Mouse (Mus musculus): Measurements from ENCODE around the gene Mapk3. TPM values are rescaled to one million over a fixed set of nuclear protein-coding genes. Genes with fewer than 3 reads are reported as not detected.

The Mapk3 gene
- polyA plus RNA-seq, 1 experiment from 2014 or later: 54.4 TPM

DNA sequence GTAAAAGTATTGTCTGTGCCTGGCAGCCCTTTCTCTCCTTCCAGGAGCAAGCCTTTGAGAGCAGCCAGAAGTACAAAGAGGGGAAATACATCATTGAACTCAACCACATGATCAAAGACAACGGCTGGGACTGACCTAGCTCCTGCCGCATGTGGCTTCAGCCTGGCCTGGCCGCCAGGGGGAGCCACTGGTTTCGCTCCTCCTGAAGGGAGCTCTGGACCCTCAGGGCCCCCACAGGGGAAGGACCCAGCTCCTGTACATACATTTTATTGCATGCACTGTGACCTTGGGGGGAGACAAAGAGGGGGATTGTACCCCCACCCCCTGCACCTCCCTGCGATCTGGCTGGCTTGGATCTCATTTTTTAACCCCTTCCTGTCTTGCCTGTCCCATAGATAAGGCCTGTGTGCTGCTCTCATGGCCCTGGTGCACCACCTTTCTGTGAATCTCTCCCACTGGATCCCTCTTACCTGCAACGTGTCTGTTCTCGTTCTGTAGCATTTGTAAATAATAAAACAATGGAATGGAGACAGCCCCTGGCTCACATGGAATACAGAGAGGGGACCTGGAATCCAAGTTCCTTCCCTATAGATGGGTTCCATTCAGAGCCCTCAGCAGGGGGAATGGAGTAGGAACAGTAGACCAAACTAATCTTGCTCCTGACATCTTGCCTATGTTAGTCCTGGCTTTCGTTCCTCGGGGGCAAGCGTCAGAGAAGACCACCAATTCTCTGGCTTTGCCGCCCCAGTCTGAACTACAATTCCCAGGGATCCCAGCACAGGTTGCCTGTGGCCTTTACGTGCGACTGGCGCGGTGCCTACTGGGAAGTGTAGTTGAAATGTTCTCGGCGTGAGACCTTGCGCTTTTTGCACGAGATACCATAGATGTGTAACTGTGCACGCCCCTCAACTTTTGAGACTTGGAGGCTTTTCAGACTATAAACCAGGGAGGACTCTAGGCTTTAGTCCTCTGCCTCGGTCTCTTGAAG, 20.9 kb downstream of the Mapk3 start:
- H3K27me3 ChIP-seq (ENCODE audit: poor library complexity, severe bottlenecking): no peaks in the 10 kb centered on the region
- DNase-seq (ENCODE audit: extremely low spot score, low spot score): peak; percentile 89
- no peaks in the 10 kb centered on the region for H3K9me3 ChIP-seq
- peaks cover 71% of the 10 kb centered on the region for H3K4me1 ChIP-seq
- H3K4me3 ChIP-seq: peak overlapping the region; percentile 59
- WGBS: under 1% methylated on average over 21 of the region's 21 CpGs
- H3K27ac ChIP-seq: peak overlapping the region; percentile 86
- peaks cover 25% of the 10 kb centered on the region for H3K36me3 ChIP-seq (replicated peaks)

DNA sequence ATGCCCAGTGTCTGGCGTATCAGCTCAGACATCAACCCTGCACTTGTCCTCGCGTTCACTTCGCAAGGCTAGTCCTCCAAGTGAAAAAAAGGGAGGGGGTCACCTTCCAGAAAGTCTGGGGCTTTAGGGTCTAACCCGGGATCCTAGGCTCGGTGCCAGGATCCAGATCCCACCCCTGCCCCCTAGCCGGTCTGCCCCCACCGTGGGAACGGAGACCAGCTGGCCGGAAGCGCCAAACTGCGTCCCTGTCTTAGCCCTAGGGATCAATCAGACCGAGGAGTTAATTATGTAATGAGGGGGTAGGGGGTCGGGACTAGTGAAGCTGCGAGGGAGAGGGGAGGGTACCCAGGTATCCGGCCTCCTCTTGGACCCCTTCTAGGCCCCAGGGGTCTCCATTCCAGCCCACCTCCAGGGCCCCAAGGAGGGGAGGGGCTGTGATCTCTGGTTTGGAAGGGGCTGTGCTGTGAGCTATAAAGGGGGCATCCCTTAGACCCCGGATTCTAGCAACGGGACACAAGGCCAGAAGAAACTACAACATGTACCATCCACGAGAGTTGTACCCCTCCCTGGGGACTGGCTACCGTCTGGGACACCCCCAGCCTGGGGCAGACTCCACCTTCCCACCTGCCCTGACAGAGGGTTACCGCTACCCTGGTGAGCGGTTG, 21.7 kb downstream of the Mapk3 start, which contains the start of gene Tbx6:
TSS of gene Tbx6 (plus strand) at position 513 of the 665 bp plus-strand sequence.
- Histone ChIP-seq H3K36me3 (replicated peaks) (peaks cover 34% of the 10 kb centered on the region), H3K4me3 (peak within 1 kb of the TSS; percentile 59), H3K4me1 (peaks cover 63% of the 10 kb centered on the region), H3K27me3 (ENCODE audit: poor library complexity, severe bottlenecking) (no peaks in the 10 kb centered on the region), H3K27ac (peak within 1 kb of the TSS; percentile 86), H3K9me3 (no peaks in the 10 kb centered on the region)
- no peak for DNase-seq (ENCODE audit: extremely low spot score, low spot score)
- WGBS: 7% methylated on average over 22 of the region's 22 CpGs

DNA sequence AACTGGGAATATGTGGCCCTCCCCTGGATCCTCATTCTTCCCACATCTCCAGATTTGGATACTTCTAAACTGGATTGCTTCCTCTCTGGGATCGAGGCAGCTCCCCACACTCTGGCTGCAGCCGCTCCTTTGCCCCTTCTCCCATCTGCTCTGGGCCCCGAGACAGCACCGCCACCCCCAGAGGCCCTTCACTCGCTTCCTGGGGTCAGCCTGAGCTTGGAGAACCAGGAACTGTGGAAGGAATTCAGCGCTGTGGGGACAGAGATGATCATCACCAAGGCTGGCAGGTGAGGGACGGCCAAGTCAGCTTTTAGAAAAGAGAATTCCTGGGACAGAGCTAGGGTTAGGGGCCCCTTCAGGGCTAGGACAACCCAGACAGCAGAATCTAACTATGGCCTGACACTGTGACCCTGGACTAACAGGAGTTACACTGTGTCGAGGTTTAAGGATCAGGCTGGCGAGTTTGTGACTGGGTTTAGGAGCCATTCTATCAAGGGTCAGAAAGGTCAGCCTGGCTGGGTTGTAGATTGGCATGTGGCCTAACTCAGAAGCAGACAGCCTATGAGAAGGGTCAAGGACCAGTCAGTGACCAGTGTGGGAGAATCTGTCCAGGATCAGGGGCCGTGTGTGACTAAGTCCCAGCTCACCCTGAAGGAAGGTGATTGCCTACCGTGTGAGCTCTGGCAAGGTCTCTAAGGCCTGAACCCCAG, 22.4 kb downstream of the Mapk3 start:
- Histone ChIP-seq H3K36me3 (replicated peaks) (peaks cover 41% of the 10 kb centered on the region), H3K27me3 (ENCODE audit: poor library complexity, severe bottlenecking) (no peaks in the 10 kb centered on the region), H3K27ac (peak overlapping the region; percentile 86), H3K4me1 (peaks cover 56% of the 10 kb centered on the region), H3K9me3 (no peaks in the 10 kb centered on the region), H3K4me3 (peak overlapping the region; percentile 59)
- DNase-seq (ENCODE audit: extremely low spot score, low spot score): no peak
- 45% methylated on average over 11 of the region's 11 CpGs for WGBS

DNA sequence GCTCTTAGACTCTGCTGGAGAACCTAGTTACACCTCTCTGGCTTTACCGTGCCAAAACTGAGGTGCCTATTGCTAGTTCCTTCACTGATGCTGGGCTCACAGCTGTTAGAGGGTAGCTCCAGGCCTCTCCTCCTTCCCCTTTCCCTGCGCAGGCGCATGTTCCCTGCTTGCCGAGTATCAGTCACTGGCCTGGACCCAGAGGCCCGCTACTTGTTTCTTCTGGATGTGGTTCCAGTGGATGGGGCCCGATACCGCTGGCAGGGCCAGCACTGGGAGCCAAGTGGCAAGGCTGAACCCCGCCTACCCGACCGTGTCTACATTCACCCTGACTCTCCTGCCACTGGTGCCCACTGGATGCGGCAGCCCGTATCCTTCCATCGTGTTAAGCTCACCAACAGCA, 23.3 kb downstream of the Mapk3 start:
- H3K9me3 ChIP-seq: no peaks in the 10 kb centered on the region
- 88% methylated on average over 13 of the region's 13 CpGs for WGBS
- H3K27me3 ChIP-seq (ENCODE audit: poor library complexity, severe bottlenecking): no peaks in the 10 kb centered on the region
- H3K4me3 ChIP-seq: no peak overlapping the region
- H3K36me3 ChIP-seq (replicated peaks): peaks cover 50% of the 10 kb centered on the region
- DNase-seq (ENCODE audit: extremely low spot score, low spot score): no peak
- H3K4me1 ChIP-seq: peaks cover 47% of the 10 kb centered on the region
- H3K27ac ChIP-seq: 0 out of 2 replicates have a peak overlapping the region, but pooled peaks have one; percentile 16

- peaks cover 43% of the 10 kb centered on the region for H3K4me1 ChIP-seq
- H3K4me3 ChIP-seq: no peak overlapping the region
- H3K27me3 ChIP-seq (ENCODE audit: poor library complexity, severe bottlenecking): no peaks in the 10 kb centered on the region
- H3K27ac ChIP-seq: no peak overlapping the region
- H3K36me3 ChIP-seq (replicated peaks): peaks cover 65% of the 10 kb centered on the region
- no peaks in the 10 kb centered on the region for H3K9me3 ChIP-seq
- 87% methylated on average over 7 of the region's 7 CpGs for WGBS
- no peak for DNase-seq (ENCODE audit: extremely low spot score, low spot score)
These were observed 25.1 kb downstream of the Mapk3 start for GRCm38 (mm10) chr7:126784469-126784868.

DNA sequence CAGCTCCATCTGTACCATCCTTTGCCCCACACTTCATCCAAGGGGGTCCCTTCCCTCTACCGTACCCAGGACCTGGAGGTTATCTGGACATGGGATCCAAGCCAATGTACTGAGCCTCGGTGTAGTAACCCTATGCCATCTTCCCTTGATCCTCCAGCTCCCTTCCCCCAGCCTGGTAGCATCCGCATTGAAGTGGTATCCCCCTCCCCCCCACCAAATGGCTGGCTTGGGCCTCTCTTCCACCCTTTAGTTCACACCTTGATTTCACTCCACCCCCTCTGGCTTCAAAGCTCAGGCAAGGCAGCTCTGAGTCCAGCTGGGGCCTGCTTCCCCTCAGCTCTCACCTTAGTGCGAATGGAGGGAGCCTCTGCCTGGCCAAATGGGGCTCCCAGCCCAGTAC, 25.7 kb downstream of the Mapk3 start:
- 92% methylated on average over 4 of the region's 4 CpGs for WGBS

GRCm38 (mm10) chr7:126786142-126786541, 26.7 kb downstream of the Mapk3 start:
- 95% methylated on average over 14 of the region's 14 CpGs for WGBS
- Histone ChIP-seq H3K4me3 (no peak overlapping the region), H3K9me3 (no peaks in the 10 kb centered on the region), H3K27me3 (ENCODE audit: poor library complexity, severe bottlenecking) (no peaks in the 10 kb centered on the region), H3K4me1 (peaks cover 41% of the 10 kb centered on the region), H3K36me3 (replicated peaks) (peaks cover 81% of the 10 kb centered on the region), H3K27ac (no peak overlapping the region)
- DNase-seq (ENCODE audit: extremely low spot score, low spot score): no peak

More for the DNA sequence above, 25.7 kb downstream of the Mapk3 start:
- no peak overlapping the region for H3K4me3 ChIP-seq
- no peaks in the 10 kb centered on the region for H3K27me3 ChIP-seq (ENCODE audit: poor library complexity, severe bottlenecking)
- H3K36me3 ChIP-seq (replicated peaks): peaks cover 71% of the 10 kb centered on the region
- no peak for DNase-seq (ENCODE audit: extremely low spot score, low spot score)
- H3K9me3 ChIP-seq: no peaks in the 10 kb centered on the region
- peaks cover 41% of the 10 kb centered on the region for H3K4me1 ChIP-seq
- no peak overlapping the region for H3K27ac ChIP-seq

GRCm38 (mm10) chr7:126789141-126789540, 29.7 kb downstream of the Mapk3 start:
- H3K27me3 ChIP-seq (ENCODE audit: poor library complexity, severe bottlenecking): no peaks in the 10 kb centered on the region
- H3K4me3 ChIP-seq: no peak overlapping the region
- peaks cover 76% of the 10 kb centered on the region for H3K36me3 ChIP-seq (replicated peaks)
- no peaks in the 10 kb centered on the region for H3K9me3 ChIP-seq
- WGBS: 96% methylated on average over 4 of the region's 4 CpGs
- DNase-seq (ENCODE audit: extremely low spot score, low spot score): no peak
- peaks cover 34% of the 10 kb centered on the region for H3K4me1 ChIP-seq
- H3K27ac ChIP-seq: no peak overlapping the region

DNA sequence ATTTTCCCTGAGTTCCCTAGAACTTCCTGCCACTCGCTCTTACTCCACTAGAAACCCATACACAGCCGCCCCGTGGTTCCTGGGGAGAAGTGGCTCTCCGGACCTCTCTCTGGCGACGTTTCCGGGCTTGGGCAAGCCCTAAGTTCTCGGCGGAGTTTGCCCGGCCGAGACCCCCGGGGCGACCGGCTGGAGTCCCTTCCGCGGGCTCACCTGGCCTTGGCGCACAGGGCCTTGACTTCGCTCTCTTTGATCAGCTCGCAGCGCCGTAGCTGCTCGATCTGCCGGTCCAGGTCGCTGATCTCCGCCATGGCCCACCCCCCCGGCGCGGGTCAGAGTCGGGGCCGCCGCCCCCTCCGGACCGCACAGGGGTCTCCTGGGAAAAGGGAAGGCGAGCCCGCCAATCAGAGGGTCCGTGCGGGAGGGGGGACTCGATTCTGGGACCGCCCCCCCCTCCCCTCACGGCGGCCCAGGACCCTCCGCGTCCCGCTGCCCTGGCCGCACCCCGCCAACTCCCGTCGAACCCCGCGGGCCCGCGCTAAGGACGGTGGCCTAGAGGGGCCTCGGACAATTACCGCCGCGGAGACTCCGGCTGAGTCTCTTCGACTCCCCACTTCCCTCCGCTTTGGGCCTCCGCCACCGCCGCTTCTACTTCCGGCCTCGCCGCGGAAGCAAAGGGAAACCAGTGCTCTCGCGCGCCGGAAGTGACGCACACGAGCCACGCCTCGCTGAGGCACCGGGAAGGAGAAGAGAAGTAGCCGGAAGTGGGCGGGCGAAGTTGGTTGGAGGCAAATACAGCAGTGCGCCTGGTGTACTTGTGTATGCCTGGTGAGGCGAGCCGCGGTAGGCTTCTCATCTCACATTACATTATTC, 32.7 kb downstream of the Mapk3 start, which contains the start of gene Ppp4c:
TSS of gene Ppp4c (minus strand) at position 646 of the 870 bp plus-strand sequence.
- H3K4me3 ChIP-seq: peak within 1 kb of the TSS; percentile 86
- under 1% methylated on average over 78 of the region's 83 CpGs for WGBS
- H3K9me3 ChIP-seq: no peaks in the 10 kb centered on the region
- no peaks in the 10 kb centered on the region for H3K27me3 ChIP-seq (ENCODE audit: poor library complexity, severe bottlenecking)
- DNase-seq (ENCODE audit: extremely low spot score, low spot score): peak; percentile 99
- peaks cover 76% of the 10 kb centered on the region for H3K36me3 ChIP-seq (replicated peaks)
- peak within 1 kb of the TSS; percentile 95 for H3K27ac ChIP-seq
- H3K4me1 ChIP-seq: peaks cover 55% of the 10 kb centered on the region

GRCm38 (mm10) chr7:126792721-126793443, 33.5 kb downstream of the Mapk3 start:
- peak overlapping the region; percentile 95 for H3K27ac ChIP-seq
- no peak for DNase-seq (ENCODE audit: extremely low spot score, low spot score)
- peaks cover 63% of the 10 kb centered on the region for H3K4me1 ChIP-seq
- WGBS: 29% methylated on average over 11 of the region's 11 CpGs
- H3K4me3 ChIP-seq: peak overlapping the region; percentile 86
- H3K9me3 ChIP-seq: no peaks in the 10 kb centered on the region
- H3K36me3 ChIP-seq (replicated peaks): peaks cover 76% of the 10 kb centered on the region
- no peaks in the 10 kb centered on the region for H3K27me3 ChIP-seq (ENCODE audit: poor library complexity, severe bottlenecking)
